Mouse (Mus musculus): ENCODE results near the gene Gm1123. TPM values are rescaled to one million over a fixed set of nuclear protein-coding genes. Genes with fewer than 3 reads are reported as not detected.

Gm1123 gene
- polyA plus RNA-seq (2014; fragmentation: Nextera tagmentation; extraction: Ambion mirVana): 1.1 and 2.8 TPM in 2 replicates

DNA sequence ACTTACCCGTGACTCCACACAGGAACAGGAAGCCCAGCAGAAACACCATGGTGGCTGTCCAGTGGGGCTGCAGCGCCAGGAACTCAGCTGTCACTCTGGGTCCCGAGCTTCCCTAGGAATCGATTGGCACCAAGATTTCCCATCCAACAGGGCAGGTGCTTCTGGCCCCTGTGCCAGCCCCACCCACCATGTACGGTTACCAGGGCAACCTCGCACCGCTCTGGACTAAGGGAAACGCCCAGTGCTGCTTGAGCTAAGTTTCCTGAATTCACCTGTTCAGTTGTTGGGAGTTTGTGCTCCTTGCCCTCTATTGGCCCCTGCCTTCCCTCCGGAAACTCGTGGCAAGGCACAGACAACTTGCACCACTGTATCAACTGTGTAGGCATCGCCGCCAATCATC is at the start of gene Gm1123:
TSS of gene Gm1123 (minus strand) at position 141 of the 400 bp plus-strand sequence.
- Histone ChIP-seq H3K9ac (ENCODE audit: low read length) (no peak within 1 kb of the TSS), H3K27ac (ENCODE audit: low read depth) (no peak within 1 kb of the TSS), H3K4me1 (replicated peaks; ENCODE audit: control insufficient read depth, insufficient read depth, low read length) (no peaks in the 10 kb centered on the region), H3K36me3 (ENCODE audit: control insufficient read depth, insufficient read depth, low read length) (no peaks in the 10 kb centered on the region), H3K4me2 (ENCODE audit: low read length) (no peak within 1 kb of the TSS), H3K9me3 (ENCODE audit: control insufficient read depth, low read length) (no peaks in the 10 kb centered on the region), H3K4me3 (ENCODE audit: low read depth, low read length) (no peak within 1 kb of the TSS), H3K27me3 (replicated peaks; ENCODE audit: control insufficient read depth, insufficient read depth, low read length) (no peaks in the 10 kb centered on the region)
- ATAC-seq (replicated peaks; ENCODE audit: low FRiP score, low TSS enrichment, low read depth) (no peak; the same call in 1 of the 2 replicates), DNase-seq (ENCODE audit: low spot score) (no peak)
- 81% methylated on average over 12 of the region's 12 CpGs for WGBS

DNA sequence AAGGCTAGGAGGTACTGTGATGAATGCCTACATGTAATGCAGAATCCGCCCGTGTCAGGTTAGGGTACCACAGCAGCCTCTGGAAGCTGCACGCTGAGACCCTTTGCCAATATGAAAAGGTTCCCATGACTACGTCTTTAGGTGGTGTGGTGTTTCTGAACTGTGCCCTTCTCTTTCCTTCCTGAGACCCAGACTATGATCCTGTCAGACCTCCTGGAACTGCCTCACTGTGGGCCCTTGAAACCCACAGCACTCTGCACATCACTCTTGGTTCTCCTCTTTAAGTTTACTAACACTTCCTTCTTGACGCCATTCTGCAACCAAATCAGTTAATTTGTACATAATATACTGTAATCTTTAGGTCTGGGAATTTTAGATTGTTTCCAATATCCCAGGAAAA is 46.2 kb upstream of the Gm1123 start:
- Histone ChIP-seq H3K4me2 (ENCODE audit: low read length) (no peak overlapping the region), H3K9ac (ENCODE audit: low read length) (no peak overlapping the region), H3K27ac (ENCODE audit: low read depth) (no peak overlapping the region), H3K4me1 (replicated peaks; ENCODE audit: control insufficient read depth, insufficient read depth, low read length) (no peaks in the 10 kb centered on the region), H3K27me3 (replicated peaks; ENCODE audit: control insufficient read depth, insufficient read depth, low read length) (no peaks in the 10 kb centered on the region), H3K4me3 (ENCODE audit: low read depth, low read length) (no peak overlapping the region), H3K9me3 (ENCODE audit: control insufficient read depth, low read length) (no peaks in the 10 kb centered on the region), H3K36me3 (ENCODE audit: control insufficient read depth, insufficient read depth, low read length) (no peaks in the 10 kb centered on the region)
- ATAC-seq (replicated peaks; ENCODE audit: low FRiP score, low TSS enrichment, low read depth) (no peak), DNase-seq (ENCODE audit: low spot score) (no peak)
- 88% methylated on average over 5 of the region's 5 CpGs for WGBS

DNA sequence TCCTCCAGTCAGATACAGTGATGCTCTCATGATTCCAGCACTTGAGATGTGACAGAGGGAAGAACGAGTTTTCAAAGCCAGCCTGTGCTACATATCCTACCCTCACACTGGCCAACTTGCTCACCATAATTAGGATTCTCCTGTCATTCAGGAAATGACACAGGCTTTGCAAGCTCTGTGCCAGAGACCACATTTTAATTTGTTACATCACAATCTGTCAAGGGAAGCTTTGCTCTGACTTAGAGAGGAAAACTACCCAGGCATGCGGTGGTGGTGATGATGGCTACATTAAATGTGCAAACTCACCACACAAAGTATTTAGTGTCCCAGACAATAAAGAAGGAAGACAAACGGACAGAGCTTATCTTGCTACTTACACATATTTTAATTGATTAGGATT is 45.8 kb upstream of the Gm1123 start:
- H3K36me3 ChIP-seq (ENCODE audit: control insufficient read depth, insufficient read depth, low read length): no peaks in the 10 kb centered on the region
- no peak for ATAC-seq (replicated peaks; ENCODE audit: low FRiP score, low TSS enrichment, low read depth)
- H3K4me2 ChIP-seq (ENCODE audit: low read length): no peak overlapping the region
- no peaks in the 10 kb centered on the region for H3K27me3 ChIP-seq (replicated peaks; ENCODE audit: control insufficient read depth, insufficient read depth, low read length)
- no peak overlapping the region for H3K4me3 ChIP-seq (ENCODE audit: low read depth, low read length)
- H3K4me1 ChIP-seq (replicated peaks; ENCODE audit: control insufficient read depth, insufficient read depth, low read length): no peaks in the 10 kb centered on the region
- 79% methylated on average over 3 of the region's 3 CpGs for WGBS
- no peak overlapping the region for H3K27ac ChIP-seq (ENCODE audit: low read depth)
- H3K9ac ChIP-seq (ENCODE audit: low read length): no peak overlapping the region
- no peaks in the 10 kb centered on the region for H3K9me3 ChIP-seq (ENCODE audit: control insufficient read depth, low read length)
- no peak for DNase-seq (ENCODE audit: low spot score)

GRCm38 (mm10) chr9:99080657-99081056 is 45.1 kb upstream of the Gm1123 start:
- Histone ChIP-seq H3K9me3 (ENCODE audit: control insufficient read depth, low read length) (no peaks in the 10 kb centered on the region), H3K36me3 (ENCODE audit: control insufficient read depth, insufficient read depth, low read length) (no peaks in the 10 kb centered on the region), H3K9ac (ENCODE audit: low read length) (no peak overlapping the region), H3K4me2 (ENCODE audit: low read length) (no peak overlapping the region), H3K27ac (ENCODE audit: low read depth) (no peak overlapping the region), H3K4me1 (replicated peaks; ENCODE audit: control insufficient read depth, insufficient read depth, low read length) (no peaks in the 10 kb centered on the region), H3K4me3 (ENCODE audit: low read depth, low read length) (no peak overlapping the region), H3K27me3 (replicated peaks; ENCODE audit: control insufficient read depth, insufficient read depth, low read length) (no peaks in the 10 kb centered on the region)
- ATAC-seq (replicated peaks; ENCODE audit: low FRiP score, low TSS enrichment, low read depth): no peak
- 89% methylated on average over 2 of the region's 2 CpGs for WGBS
- no peak for DNase-seq (ENCODE audit: low spot score)

DNA sequence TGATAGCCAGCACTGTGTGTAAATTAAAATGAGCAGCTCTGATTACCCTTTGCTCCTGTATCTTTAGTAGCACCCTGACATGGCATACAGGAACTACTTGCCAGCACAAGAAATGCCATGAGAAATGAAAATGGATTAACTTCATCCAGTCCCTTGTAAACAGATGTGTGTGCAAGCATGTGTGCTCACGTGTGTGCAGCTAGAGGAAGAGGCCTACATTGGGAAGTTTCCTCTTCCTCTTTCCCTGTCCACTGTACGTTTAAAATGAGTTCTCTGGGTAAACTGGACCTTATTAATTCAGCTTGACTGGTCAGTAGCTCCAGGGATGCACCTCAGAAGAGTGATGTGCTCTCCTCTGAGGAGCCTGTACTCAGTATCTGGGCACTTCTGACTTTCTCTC is 38.9 kb upstream of the Gm1123 start:
- WGBS: 54% methylated on average over 2 of the region's 2 CpGs
- no peaks in the 10 kb centered on the region; the same call in 1 of the 2 replicates for H3K36me3 ChIP-seq (ENCODE audit: control insufficient read depth, insufficient read depth, low read length)
- no peaks in the 10 kb centered on the region for H3K9me3 ChIP-seq (ENCODE audit: control insufficient read depth, low read length)
- no peaks in the 10 kb centered on the region for H3K4me1 ChIP-seq (replicated peaks; ENCODE audit: control insufficient read depth, insufficient read depth, low read length)
- no peak overlapping the region for H3K27ac ChIP-seq (ENCODE audit: low read depth)
- ATAC-seq (replicated peaks; ENCODE audit: low FRiP score, low TSS enrichment, low read depth) (no peak), DNase-seq (ENCODE audit: low spot score) (no peak)
- no peak overlapping the region for H3K4me3 ChIP-seq (ENCODE audit: low read depth, low read length)
- H3K9ac ChIP-seq (ENCODE audit: low read length): no peak overlapping the region
- H3K4me2 ChIP-seq (ENCODE audit: low read length): no peak overlapping the region
- no peaks in the 10 kb centered on the region for H3K27me3 ChIP-seq (replicated peaks; ENCODE audit: control insufficient read depth, insufficient read depth, low read length)

DNA sequence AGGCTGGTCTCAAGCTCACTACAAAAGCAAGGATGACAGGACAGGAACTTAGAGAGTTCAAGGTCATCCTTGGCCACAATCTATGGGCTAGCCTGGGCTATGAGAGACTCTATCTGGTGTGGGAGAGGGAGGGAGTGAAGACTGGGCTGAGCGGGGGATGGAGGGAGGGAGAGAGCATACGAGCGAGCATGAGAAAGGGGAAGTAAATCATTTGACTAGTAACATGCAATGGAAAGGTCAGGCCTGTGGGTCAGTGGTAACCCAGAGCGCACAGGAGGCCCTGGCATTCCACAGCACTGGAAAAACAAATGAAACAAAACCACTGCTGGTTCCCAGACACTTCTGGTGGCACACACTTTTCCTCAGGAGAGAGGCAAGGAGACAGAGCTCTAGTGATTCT is 37.0 kb upstream of the Gm1123 start:
- Histone ChIP-seq H3K27ac (ENCODE audit: low read depth) (no peak overlapping the region), H3K4me2 (ENCODE audit: low read length) (no peak overlapping the region), H3K4me1 (replicated peaks; ENCODE audit: control insufficient read depth, insufficient read depth, low read length) (no peaks in the 10 kb centered on the region), H3K4me3 (ENCODE audit: low read depth, low read length) (no peak overlapping the region), H3K27me3 (replicated peaks; ENCODE audit: control insufficient read depth, insufficient read depth, low read length) (no peaks in the 10 kb centered on the region), H3K9ac (ENCODE audit: low read length) (no peak overlapping the region), H3K9me3 (ENCODE audit: control insufficient read depth, low read length) (no peaks in the 10 kb centered on the region), H3K36me3 (ENCODE audit: control insufficient read depth, insufficient read depth, low read length) (no peaks in the 10 kb centered on the region; the same call in 1 of the 2 replicates)
- ATAC-seq (replicated peaks; ENCODE audit: low FRiP score, low TSS enrichment, low read depth): no peak
- 47% methylated on average over 4 of the region's 4 CpGs for WGBS
- DNase-seq (ENCODE audit: low spot score): no peak

DNA sequence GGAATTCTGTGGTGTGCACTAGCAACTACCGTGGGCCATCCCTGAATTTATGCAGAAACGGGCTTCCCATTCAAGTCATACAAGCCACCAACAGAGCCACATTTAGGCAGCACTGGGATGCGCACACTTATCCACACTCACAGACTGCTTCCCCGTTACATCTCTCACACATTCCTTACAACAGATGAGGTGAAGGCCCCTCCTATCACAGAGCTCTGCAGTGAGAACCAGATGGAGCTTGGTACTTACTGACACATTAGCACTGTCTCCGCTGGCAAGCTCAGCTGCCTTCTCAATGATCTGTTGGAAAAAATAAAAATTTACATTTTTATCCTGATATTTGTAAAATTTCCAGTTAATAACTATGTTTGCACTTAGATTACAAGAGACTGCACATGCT is 29.8 kb upstream of the Gm1123 start:
- Histone ChIP-seq H3K4me2 (ENCODE audit: low read length) (no peak overlapping the region), H3K27ac (ENCODE audit: low read depth) (no peak overlapping the region), H3K36me3 (ENCODE audit: control insufficient read depth, insufficient read depth, low read length) (no peaks in the 10 kb centered on the region; the same call in 1 of the 2 replicates), H3K9me3 (ENCODE audit: control insufficient read depth, low read length) (no peaks in the 10 kb centered on the region), H3K27me3 (replicated peaks; ENCODE audit: control insufficient read depth, insufficient read depth, low read length) (no peaks in the 10 kb centered on the region), H3K4me3 (ENCODE audit: low read depth, low read length) (no peak overlapping the region), H3K9ac (ENCODE audit: low read length) (no peak overlapping the region), H3K4me1 (replicated peaks; ENCODE audit: control insufficient read depth, insufficient read depth, low read length) (no peaks in the 10 kb centered on the region)
- no peak for ATAC-seq (replicated peaks; ENCODE audit: low FRiP score, low TSS enrichment, low read depth)
- WGBS: 81% methylated on average over 5 of the region's 5 CpGs
- DNase-seq (ENCODE audit: low spot score): no peak

DNA sequence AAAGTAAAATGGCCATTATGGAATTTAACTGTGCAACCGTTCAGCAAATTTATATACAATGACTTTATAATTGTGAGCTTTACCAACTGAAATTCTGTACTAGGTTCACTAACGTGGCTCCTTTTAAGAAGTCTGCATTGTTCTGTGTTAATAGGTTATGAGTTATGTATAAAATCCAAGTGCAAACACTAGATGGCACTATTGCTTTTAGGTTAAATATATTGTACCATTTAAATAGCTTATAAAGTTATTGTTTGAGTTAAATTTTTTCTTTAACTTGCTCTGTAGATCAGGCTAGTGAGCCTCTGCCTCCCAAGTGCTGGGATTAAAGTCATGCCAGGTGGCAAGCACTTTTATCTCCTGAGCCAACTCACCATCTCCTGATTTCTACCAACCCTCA is 28.7 kb upstream of the Gm1123 start:
- Histone ChIP-seq H3K4me1 (replicated peaks; ENCODE audit: control insufficient read depth, insufficient read depth, low read length) (no peaks in the 10 kb centered on the region), H3K4me2 (ENCODE audit: low read length) (no peak overlapping the region), H3K27ac (ENCODE audit: low read depth) (no peak overlapping the region), H3K9ac (ENCODE audit: low read length) (no peak overlapping the region), H3K9me3 (ENCODE audit: control insufficient read depth, low read length) (no peaks in the 10 kb centered on the region), H3K4me3 (ENCODE audit: low read depth, low read length) (no peak overlapping the region), H3K27me3 (replicated peaks; ENCODE audit: control insufficient read depth, insufficient read depth, low read length) (no peaks in the 10 kb centered on the region), H3K36me3 (ENCODE audit: control insufficient read depth, insufficient read depth, low read length) (no peaks in the 10 kb centered on the region)
- DNase-seq (ENCODE audit: low spot score) (no peak), ATAC-seq (replicated peaks; ENCODE audit: low FRiP score, low TSS enrichment, low read depth) (no peak)
- 48% methylated on average over 2 of the region's 2 CpGs for WGBS

GRCm38 (mm10) chr9:99062544-99062943 is 27.0 kb upstream of the Gm1123 start:
- Histone ChIP-seq H3K9me3 (ENCODE audit: control insufficient read depth, low read length) (no peaks in the 10 kb centered on the region), H3K36me3 (ENCODE audit: control insufficient read depth, insufficient read depth, low read length) (no peaks in the 10 kb centered on the region), H3K27me3 (replicated peaks; ENCODE audit: control insufficient read depth, insufficient read depth, low read length) (no peaks in the 10 kb centered on the region), H3K9ac (ENCODE audit: low read length) (no peak overlapping the region), H3K4me3 (ENCODE audit: low read depth, low read length) (no peak overlapping the region), H3K4me1 (replicated peaks; ENCODE audit: control insufficient read depth, insufficient read depth, low read length) (no peaks in the 10 kb centered on the region), H3K4me2 (ENCODE audit: low read length) (no peak overlapping the region), H3K27ac (ENCODE audit: low read depth) (no peak overlapping the region)
- 41% methylated on average over 7 of the region's 7 CpGs for WGBS
- DNase-seq (ENCODE audit: low spot score): peak; percentile 83
- 0 out of 2 replicates have a peak, but pooled peaks have one; percentile 47 for ATAC-seq (replicated peaks; ENCODE audit: low FRiP score, low TSS enrichment, low read depth)
